Mouse (Mus musculus) liver, embryonic 14.5 days (tissue): ENCODE data around the gene Lsm3.
A peak's percentile ranks its signal among the peaks of the same experiment; 100 is the strongest.

ENCODE experiments used
- CTCF ChIP-seq: IDR thresholded peaks from 2 replicates; pipeline ENCODE4 v1.5.1; 2016; ENCODE audit warnings: antibody characterized with exemption, low read depth, control low read depth
- EP300 ChIP-seq: IDR thresholded peaks from 2 replicates; pipeline ENCODE4 v1.6.1; 2016; ENCODE audit warnings: antibody characterized with exemption, low read depth

GRCm38 (mm10) chr6:91527227-91527860 lies 11.6 kb downstream of the Lsm3 start:
- peak; percentile 34; the same call in 1 of the 2 replicates for TF ChIP-seq CTCF
- no peak for TF ChIP-seq EP300
